Mouse (Mus musculus): Measurements from ENCODE around the gene Pawr.

DNA sequence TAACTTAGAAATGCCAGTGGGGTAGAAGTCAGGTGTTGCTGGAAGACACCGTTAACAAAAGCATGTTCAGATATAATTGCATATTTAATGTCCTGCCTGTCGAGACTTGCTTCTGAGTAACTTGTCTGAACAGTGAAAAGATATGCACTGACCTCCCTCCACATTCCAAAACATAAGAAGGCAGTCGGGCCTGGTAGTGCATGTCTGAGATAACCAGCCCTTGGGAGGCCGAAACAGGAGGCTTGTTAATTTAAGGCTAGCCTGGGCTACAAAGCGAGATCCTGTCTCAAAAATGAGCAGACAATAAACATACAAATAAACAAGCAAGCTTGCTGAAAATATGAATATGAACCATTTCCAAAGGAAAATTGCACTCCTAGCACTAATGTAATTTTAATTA lies 46.6 kb downstream of the Pawr start:
- no peak for TF ChIP-seq CTCF (IDR thresholded peaks at IDR 0.05; ENCODE audit: borderline replicate concordance, insufficient read depth, low read length)
- no peak for TF ChIP-seq POLR2A (IDR thresholded peaks at IDR 0.05; ENCODE audit: low read depth, low read length)

Measured in embryonic fibroblast, embryonic 13.5 days (primary cell).